Mouse (Mus musculus) thymus, adult 2 months (tissue): ENCODE measurements around the gene Plxnd1.

ENCODE experiments used
- CTCF ChIP-seq: fragments of 200-500 bp; IDR thresholded peaks from 2 replicates; pipeline ENCODE4 v1.5.1; 2012; ENCODE audit warnings: mild to moderate bottlenecking, control low read depth, low read length, moderate library complexity, borderline replicate concordance; ENCODE audit not compliant: control insufficient read depth, poor library complexity, insufficient read depth; ENCODE audit errors: extremely low read depth
- POLR2A ChIP-seq: fragments of 200-500 bp; IDR thresholded peaks from 2 replicates; pipeline ENCODE4 v1.6.1; 2012; ENCODE audit warnings: mild to moderate bottlenecking, low read length, control low read depth, moderate library complexity; ENCODE audit not compliant: control insufficient read depth, poor library complexity, insufficient read depth; ENCODE audit errors: extremely low read depth

DNA sequence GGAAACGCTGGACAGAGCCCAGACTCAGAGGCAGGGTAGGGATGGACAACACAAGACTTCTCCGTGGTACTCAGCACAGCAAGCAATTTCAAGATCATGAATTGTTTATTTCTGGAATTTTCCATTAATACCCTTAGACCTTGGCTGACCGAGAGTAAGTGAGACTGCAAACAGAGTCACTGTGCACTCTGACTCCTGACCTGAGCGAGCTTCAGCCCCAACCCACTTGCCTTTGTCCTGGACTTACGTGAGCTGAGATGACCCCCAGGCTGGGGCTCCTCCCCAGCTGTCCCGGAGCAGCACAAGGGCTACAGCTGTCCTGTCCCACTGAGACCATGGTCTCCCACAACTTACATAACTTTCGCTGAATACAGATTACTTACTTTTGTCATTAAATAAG is 11.9 kb downstream of the Plxnd1 start:
- TF ChIP-seq CTCF (no peak), POLR2A (no peak)
